Mouse (Mus musculus) lung, postnatal 0 days (tissue): Measurements from ENCODE around the gene Prpf18. TPM values are rescaled to one million over a fixed set of nuclear protein-coding genes. Genes with fewer than 3 reads are reported as not detected.

Experiments
- ATAC-seq: fragments of 200-750 bp; cut with Nextera tagmentation; 2 replicates; pipeline ENCODE4 v1.8.0; 2017; ENCODE audit warnings: moderate library complexity
- DNase-seq: peaks from one replicate; pipeline ENCODE4 v3.0.0-alpha.2; 2016; ENCODE audit warnings: low spot score
- H3K27ac ChIP-seq: fragments of 300-500 bp; sonication (generic); 2 replicates; pipeline ENCODE4 v1.5.1; 2014; ENCODE audit warnings: antibody characterized with exemption, mild to moderate bottlenecking, low read length, mixed read lengths
- H3K27me3 ChIP-seq: fragments of 300-500 bp; sonication (generic); replicated peaks from 2 replicates; pipeline ENCODE4 v1.6.1; 2014; ENCODE audit warnings: low read length, mixed read lengths; ENCODE audit not compliant: insufficient read depth
- H3K36me3 ChIP-seq: fragments of 300-500 bp; sonication (generic); 2 replicates; pipeline ENCODE4 v1.6.1; 2014; ENCODE audit warnings: low read length, mixed read lengths; ENCODE audit not compliant: insufficient read depth
- H3K4me1 ChIP-seq: fragments of 300-500 bp; sonication (generic); 2 replicates; pipeline ENCODE4 v1.6.1; 2014; ENCODE audit warnings: antibody characterized with exemption, low read depth, low read length, mixed read lengths; ENCODE audit not compliant: insufficient read depth
- H3K4me2 ChIP-seq: fragments of 300-500 bp; sonication (generic); replicated peaks from 2 replicates; pipeline ENCODE4 v1.6.1; 2014; ENCODE audit warnings: low read depth, mild to moderate bottlenecking, low read length, moderate library complexity, mixed read lengths
- H3K4me3 ChIP-seq: fragments of 300-500 bp; sonication (generic); 2 replicates; pipeline ENCODE4 v1.5.1; 2014; ENCODE audit warnings: low read depth, low read length
- H3K9ac ChIP-seq: fragments of 300-500 bp; sonication (generic); replicated peaks from 2 replicates; pipeline ENCODE4 v1.6.1; 2014; ENCODE audit warnings: low read depth, mild to moderate bottlenecking
- H3K9me3 ChIP-seq: fragments of 300-500 bp; sonication (generic); 2 replicates; pipeline ENCODE4 v1.6.1; 2016; ENCODE audit warnings: low read length, mixed read lengths
- CTCF ChIP-seq: IDR thresholded peaks from 2 replicates; pipeline ENCODE4 v1.5.1; 2016; ENCODE audit warnings: antibody characterized with exemption, mild to moderate bottlenecking
- EP300 ChIP-seq: IDR thresholded peaks from 2 replicates; pipeline ENCODE4 v1.6.1; 2016; ENCODE audit warnings: antibody characterized with exemption, mild to moderate bottlenecking, control low read depth
- WGBS: fragments of 180-500 bp; shearing (Covaris S2); extraction: QIAGEN DNeasy Blood & Tissue Kit; methylation state at CpG from one replicate; pipeline ENCODE4 v1.1.7; 2014; 5-methylcytosine and 5-hydroxymethylcytosine counted together
- polyA plus RNA-seq: library from polyadenylated mRNA; unstranded; fragments of >200 nt; fragmentation: Nextera tagmentation; extraction: Ambion mirVana; gene quantifications from 2 replicates; pipeline ENCODE4 v1.2.1, GENCODE M21; 2015

Gene Prpf18
- polyA plus RNA-seq, 1 experiment from 2014 or later, result 39.2 TPM

GRCm38 (mm10) chr2:4611295-4611694, 40.6 kb downstream of the Prpf18 start:
- Histone ChIP-seq H3K36me3 (peaks cover 48% of the 10 kb centered on the region; the same call in 1 of the 2 replicates), H3K9me3 (no peaks in the 10 kb centered on the region), H3K27ac (no peak overlapping the region), H3K27me3 (no peaks in the 10 kb centered on the region), H3K4me3 (no peak overlapping the region), H3K9ac (no peak overlapping the region), H3K4me2 (no peak overlapping the region), H3K4me1 (peaks cover 3% of the 10 kb centered on the region; the same call in 1 of the 2 replicates)
- 71% methylated on average over 6 of the region's 6 CpGs for WGBS
- TF ChIP-seq EP300 (no peak), CTCF (no peak)
- ATAC-seq (no peak), DNase-seq (no peak)

GRCm38 (mm10) chr2:4609433-4609832, 42.5 kb downstream of the Prpf18 start:
- no peak overlapping the region for H3K9ac ChIP-seq
- 79% methylated on average over 10 of the region's 10 CpGs for WGBS
- peaks cover 66% of the 10 kb centered on the region for H3K36me3 ChIP-seq
- DNase-seq (no peak), ATAC-seq (no peak)
- H3K4me2 ChIP-seq, result no peak overlapping the region
- no peak for TF ChIP-seq CTCF
- TF ChIP-seq EP300, result no peak
- H3K4me1 ChIP-seq, result peaks cover under 1% of the 10 kb centered on the region; the same call in 1 of the 2 replicates
- no peak overlapping the region for H3K4me3 ChIP-seq
- no peaks in the 10 kb centered on the region for H3K27me3 ChIP-seq
- no peak overlapping the region for H3K27ac ChIP-seq
- no peaks in the 10 kb centered on the region for H3K9me3 ChIP-seq

- Histone ChIP-seq H3K27me3 (no peaks in the 10 kb centered on the region), H3K4me2 (no peak overlapping the region), H3K9me3 (no peaks in the 10 kb centered on the region), H3K36me3 (peaks cover 75% of the 10 kb centered on the region), H3K4me1 (no peaks in the 10 kb centered on the region), H3K4me3 (no peak overlapping the region), H3K27ac (no peak overlapping the region), H3K9ac (no peak overlapping the region)
- ATAC-seq, result no peak
- TF ChIP-seq CTCF (no peak), EP300 (no peak)
- WGBS, result 87% methylated on average over 3 of the region's 3 CpGs
- DNase-seq, result no peak
These were observed 43.7 kb downstream of the Prpf18 start for GRCm38 (mm10) chr2:4608253-4608652.

- H3K27ac ChIP-seq, result no peak overlapping the region
- no peaks in the 10 kb centered on the region for H3K27me3 ChIP-seq
- WGBS, result 99% methylated on average over 3 of the region's 3 CpGs
- no peak for TF ChIP-seq CTCF
- no peak for TF ChIP-seq EP300
- no peak overlapping the region for H3K4me2 ChIP-seq
- ATAC-seq (no peak), DNase-seq (no peak)
- no peak overlapping the region for H3K4me3 ChIP-seq
- no peaks in the 10 kb centered on the region for H3K4me1 ChIP-seq
- H3K9ac ChIP-seq, result no peak overlapping the region
- H3K9me3 ChIP-seq, result no peaks in the 10 kb centered on the region
- peaks cover 64% of the 10 kb centered on the region for H3K36me3 ChIP-seq
These were observed 45.4 kb downstream of the Prpf18 start for GRCm38 (mm10) chr2:4606559-4606958.

- Histone ChIP-seq H3K4me1 (peaks cover 7% of the 10 kb centered on the region; the same call in 1 of the 2 replicates), H3K9ac (no peak overlapping the region), H3K27ac (no peak overlapping the region), H3K36me3 (peaks cover 50% of the 10 kb centered on the region), H3K9me3 (no peaks in the 10 kb centered on the region), H3K4me3 (no peak overlapping the region), H3K4me2 (no peak overlapping the region), H3K27me3 (no peaks in the 10 kb centered on the region)
- ATAC-seq, result peak; percentile 34
- TF ChIP-seq CTCF, result peak; percentile 21
- TF ChIP-seq EP300, result no peak
- 81% methylated on average over 33 of the region's 33 CpGs for WGBS
- no peak for DNase-seq
These were observed 48.5 kb downstream of the Prpf18 start for GRCm38 (mm10) chr2:4603361-4603945.

- Histone ChIP-seq H3K27ac (no peak overlapping the region), H3K9ac (no peak overlapping the region), H3K9me3 (no peaks in the 10 kb centered on the region), H3K4me3 (no peak overlapping the region), H3K4me1 (peaks cover 7% of the 10 kb centered on the region; the same call in 1 of the 2 replicates), H3K27me3 (no peaks in the 10 kb centered on the region), H3K36me3 (peaks cover 43% of the 10 kb centered on the region), H3K4me2 (no peak overlapping the region)
- ATAC-seq (peak; percentile 41), DNase-seq (peak; percentile 85)
- WGBS, result 39% methylated on average over 15 of the region's 15 CpGs
- TF ChIP-seq EP300, result 0 out of 2 replicates have a peak, but pooled peaks have one; percentile 19
- TF ChIP-seq CTCF, result peak; percentile 88
These were observed 50.7 kb downstream of the Prpf18 start for GRCm38 (mm10) chr2:4601034-4601890.
